Mouse (Mus musculus) activated CD4-positive, CD25-positive, alpha-beta regulatory T cell, adult 4 months (primary cell): ENCODE measurements at regions not wholly inside any gene's neighbourhood (a gene's known extent, or its start where the extent isn't known, plus 50 kb on each side); places are given as distances from the start of the nearest gene placed in this dataset.

Source experiments
- ATAC-seq: one replicate; pipeline ENCODE4 v1.8.0; 2017

GRCm38 (mm10) chr14:56313969-56314368, 50.9 kb upstream of the Atp12a start:
- ATAC-seq, result no peak

- ATAC-seq, result peak; percentile 32
Observed at GRCm38 (mm10) chr14:56314459-56314858, 50.4 kb upstream of the Atp12a start.
